Mouse (Mus musculus) embryonic fibroblast, embryonic 13.5 days (primary cell): ENCODE data around the gene Tmem185b.

Experiments
- CTCF ChIP-seq: IDR thresholded peaks from 2 replicates; pipeline ENCODE4 v1.5.1; 2011; ENCODE audit warnings: mild to moderate bottlenecking, control low read depth, low read length, moderate library complexity, borderline replicate concordance; ENCODE audit not compliant: insufficient read depth
- POLR2A ChIP-seq: IDR thresholded peaks from 2 replicates; pipeline ENCODE4 v1.6.1; 2011; ENCODE audit warnings: low read depth, mild to moderate bottlenecking, control low read depth, low read length, moderate library complexity

DNA sequence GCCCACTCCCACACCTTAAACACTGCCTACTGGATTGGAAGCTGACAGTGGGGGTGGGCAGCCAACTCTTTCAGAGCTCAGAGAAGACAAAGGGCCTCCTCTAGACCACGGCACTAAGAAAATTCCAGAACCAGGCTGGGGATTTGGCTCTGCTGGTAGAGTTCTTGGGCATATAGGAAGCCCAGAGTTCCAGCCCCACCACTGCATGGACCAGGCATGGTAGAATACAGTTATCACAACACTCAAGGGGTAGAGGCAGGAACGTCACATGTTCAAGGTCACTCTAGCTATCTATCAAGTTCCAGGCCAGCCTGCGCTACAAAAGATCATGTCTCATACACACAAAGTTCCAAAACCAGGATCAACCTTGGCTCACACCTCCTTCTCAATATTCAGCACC lies 22.8 kb upstream of the Tmem185b start:
- TF ChIP-seq CTCF (no peak), POLR2A (no peak)
